8 mouse cellular contexts compared by ENCODE assay signal in genomic region chr1:132067261-132068255, GRCm38 (mm10). TPM values are rescaled to one million over a fixed set of nuclear protein-coding genes. Genes with fewer than 3 reads are reported as not detected.
DNase-seq lines count a peak whose midpoint lies in the region; ATAC-seq and TF ChIP-seq lines count a peak whose summit lies in the region.

TSS of gene Mfsd4a (minus strand) at chr1:132068062.

- TF ChIP-seq POLR2A in heart, adult 2 months (IDR thresholded peaks at IDR 0.05; ENCODE audit: insufficient read depth, low read depth, low read length) = no peak
- no peak for TF ChIP-seq POLR2A in kidney, adult 2 months (IDR thresholded peaks at IDR 0.05; ENCODE audit: low read depth, low read length)
- no peak for TF ChIP-seq POLR2A in limb, embryonic 14.5 days (IDR thresholded peaks at IDR 0.05; ENCODE audit: borderline replicate concordance, extremely low read depth, insufficient read depth, insufficient read length)

- peak; percentile 85 for ATAC-seq in limb, embryonic 14.5 days (ENCODE audit: low FRiP score, low read depth)
- ATAC-seq in midbrain, embryonic 14.5 days (ENCODE audit: low FRiP score, low TSS enrichment) = peak; percentile 58; the same call in 1 of the 2 replicates

- peak; percentile 46 for DNase-seq in layer of hippocampus, adult 11-12 months (ENCODE audit: low spot score)
- DNase-seq in layer of hippocampus, adult 9-10 months (ENCODE audit: low spot score) = no peak
- DNase-seq in embryo, embryonic 9.5 days (ENCODE audit: extremely low spot score) = peak; percentile 50
- peak; percentile 71 to 76 for DNase-seq in heart, adult 2 months
- peak; percentile 55 for DNase-seq in kidney, adult 2 months
- peak; percentile 4 for DNase-seq in limb, embryonic 14.5 days (ENCODE audit: low spot score)
- DNase-seq in midbrain, embryonic 14.5 days = peak; percentile 69
- DNase-seq in splenic B cell, adult 2 months (ENCODE audit: low read depth, low spot score) = peak; percentile 51

- H3K79me2 ChIP-seq in heart, adult 2 months (replicated peaks; ENCODE audit: control insufficient read depth, insufficient read depth, low read length) = no peaks in the 10 kb centered on the region

- 3% methylated on average over 61 of the region's 80 CpGs for WGBS in heart, adult 2 months
- WGBS in kidney, adult 2 months = 2% methylated on average over 80 of the region's 80 CpGs
- WGBS in limb, embryonic 14.5 days = 4% methylated on average over 50 of the region's 80 CpGs
- 2% methylated on average over 72 of the region's 80 CpGs for WGBS in midbrain, embryonic 14.5 days

- H3K4me3 ChIP-seq in heart, adult 2 months = peak within 1 kb of the TSS; percentile 50
- H3K4me3 ChIP-seq in kidney, adult 2 months (ENCODE audit: insufficient read depth, low read depth, low read length) = peak within 1 kb of the TSS; percentile 61
- H3K4me3 ChIP-seq in limb, embryonic 14.5 days (replicated peaks; ENCODE audit: low read length) = peak within 1 kb of the TSS; percentile 51
- peak within 1 kb of the TSS; percentile 46 for H3K4me3 ChIP-seq in midbrain, embryonic 14.5 days (replicated peaks; ENCODE audit: low read depth, low read length)

- peak; percentile 52 for TF ChIP-seq CTCF in heart, adult 2 months (IDR thresholded peaks at IDR 0.05)
- 0 out of 2 replicates have a peak, but pooled peaks have one; percentile 9 for TF ChIP-seq CTCF in kidney, adult 2 months (conservative IDR thresholded peaks at IDR 0.05; ENCODE audit: insufficient read depth, insufficient read length, low read depth, low read length)

- H3K4me2 ChIP-seq in limb, embryonic 14.5 days (replicated peaks; ENCODE audit: low read depth, low read length, severe bottlenecking) = peak within 1 kb of the TSS; percentile 94
- H3K4me2 ChIP-seq in midbrain, embryonic 14.5 days (ENCODE audit: low read length) = peak within 1 kb of the TSS; percentile 92

- no peaks in the 10 kb centered on the region for H3K4me1 ChIP-seq in heart, adult 2 months (ENCODE audit: control insufficient read depth, insufficient read depth, low read length)
- no peaks in the 10 kb centered on the region for H3K4me1 ChIP-seq in kidney, adult 2 months (ENCODE audit: control insufficient read depth, insufficient read depth, low read length)
- H3K4me1 ChIP-seq in limb, embryonic 14.5 days (ENCODE audit: control insufficient read depth, insufficient read depth, low read length) = peaks cover 12% of the 10 kb centered on the region
- peaks cover 11% of the 10 kb centered on the region for H3K4me1 ChIP-seq in midbrain, embryonic 14.5 days (ENCODE audit: control insufficient read depth, insufficient read depth, low read length)

- H3K27ac ChIP-seq in heart, adult 2 months = no peak within 1 kb of the TSS; the same call in 1 of the 2 replicates
- peak within 1 kb of the TSS; percentile 74 for H3K27ac ChIP-seq in kidney, adult 2 months (ENCODE audit: insufficient read depth, low read depth, low read length)
- H3K27ac ChIP-seq in limb, embryonic 14.5 days (replicated peaks; ENCODE audit: low read depth, low read length) = no peak within 1 kb of the TSS
- H3K27ac ChIP-seq in midbrain, embryonic 14.5 days (replicated peaks; ENCODE audit: low read depth, low read length) = no peak within 1 kb of the TSS

- intact Hi-C loops in heart, adult 2 months (cut with DNase I) = no loop called here

- H3K27me3 ChIP-seq in heart, adult 2 months (ENCODE audit: control insufficient read depth, insufficient read depth, low read length) = no peaks in the 10 kb centered on the region
- no peaks in the 10 kb centered on the region for H3K27me3 ChIP-seq in kidney, adult 2 months (replicated peaks; ENCODE audit: control insufficient read depth, insufficient read depth, low read length)
- H3K27me3 ChIP-seq in limb, embryonic 14.5 days (ENCODE audit: control insufficient read depth, insufficient read depth, low read length) = peaks cover 33% of the 10 kb centered on the region
- peaks cover 21% of the 10 kb centered on the region for H3K27me3 ChIP-seq in midbrain, embryonic 14.5 days (ENCODE audit: control insufficient read depth, insufficient read depth, low read length)
- no peaks in the 10 kb centered on the region for H3K27me3 ChIP-seq in splenic B cell, adult 2 months (ENCODE audit: control insufficient read depth, insufficient read depth, low read length, poor library complexity, severe bottlenecking)

- no peak for TF ChIP-seq EP300 in heart, adult 2 months (IDR thresholded peaks at IDR 0.05; ENCODE audit: insufficient read depth, low read depth, low read length)

- H3K9ac ChIP-seq in heart, adult 2 months (ENCODE audit: low read depth, low read length) = peak within 1 kb of the TSS; percentile 61
- H3K9ac ChIP-seq in limb, embryonic 14.5 days (ENCODE audit: low read depth, low read length, severe bottlenecking) = peak within 1 kb of the TSS; percentile 51
- H3K9ac ChIP-seq in midbrain, embryonic 14.5 days (replicated peaks; ENCODE audit: low read length) = peak within 1 kb of the TSS; percentile 65

- H3K9me3 ChIP-seq in limb, embryonic 14.5 days (ENCODE audit: control insufficient read depth, low read length) = no peaks in the 10 kb centered on the region
- no peaks in the 10 kb centered on the region for H3K9me3 ChIP-seq in midbrain, embryonic 14.5 days (ENCODE audit: control insufficient read depth, low read length)

- no peaks in the 10 kb centered on the region for H3K36me3 ChIP-seq in heart, adult 2 months (ENCODE audit: control insufficient read depth, insufficient read depth, low read length)
- no peaks in the 10 kb centered on the region for H3K36me3 ChIP-seq in kidney, adult 2 months (ENCODE audit: control insufficient read depth, insufficient read depth, low read length)
- H3K36me3 ChIP-seq in limb, embryonic 14.5 days (ENCODE audit: control insufficient read depth, insufficient read depth, low read length) = no peaks in the 10 kb centered on the region
- H3K36me3 ChIP-seq in midbrain, embryonic 14.5 days (ENCODE audit: control insufficient read depth, insufficient read depth, low read length) = no peaks in the 10 kb centered on the region
- H3K36me3 ChIP-seq in splenic B cell, adult 2 months (ENCODE audit: control insufficient read depth, insufficient read depth, low read length, poor library complexity, severe bottlenecking) = no peaks in the 10 kb centered on the region

RNA-seq across cellular contexts. Expression of gene Mfsd4a, which starts in this region (rescaled TPM):
- 1 to 10 TPM; 1.4 to 1.6 TPM for total RNA-seq in heart, adult 2 months (2021)
- 3.0 and 3.6 TPM in 2 replicates for polyA plus RNA-seq in heart, adult 2 months (2012; rRNA removed)
- polyA plus RNA-seq in kidney, adult 2 months (2012; rRNA removed) = 64.1 and 84.5 TPM in 2 replicates
- 1.1 and 1.3 TPM in 2 replicates for polyA plus RNA-seq in limb, embryonic 14.5 days (2012; rRNA removed)
- 12.3 and 15.3 TPM in 2 replicates for polyA plus RNA-seq in limb, embryonic 14.5 days (2014; fragmentation: Nextera tagmentation; extraction: Ambion mirVana)
- polyA plus RNA-seq in midbrain, embryonic 14.5 days (2014; fragmentation: Nextera tagmentation; extraction: Ambion mirVana) = 7.5 and 10.2 TPM in 2 replicates
